Mouse (Mus musculus): ENCODE data around the gene Tmprss7. TPM values are rescaled to one million over a fixed set of nuclear protein-coding genes. Genes with fewer than 3 reads are reported as not detected.

The Tmprss7 gene
- total and polyA plus RNA-seq, 3 experiments: not detected

- TF ChIP-seq MEF2A (IDR thresholded peaks at IDR 0.05; ENCODE audit: borderline replicate concordance, low read depth, low read length) (peak; percentile 82), TCF12 (IDR thresholded peaks at IDR 0.05; ENCODE audit: low read depth, low read length) (peak; percentile 98), JUN (IDR thresholded peaks at IDR 0.05; ENCODE audit: insufficient read depth, low read depth, low read length) (no peak), CHD1 (IDR thresholded peaks at IDR 0.05; ENCODE audit: low read depth, low read length) (no peak; the same call in 1 of the 2 replicates), USF2 (conservative IDR thresholded peaks at IDR 0.05; ENCODE audit: low read depth, low read length) (peak; percentile 83), NRF1 (IDR thresholded peaks at IDR 0.05; ENCODE audit: low read depth, low read length) (peak; percentile 93), EP300 (IDR thresholded peaks at IDR 0.05; ENCODE audit: low read length) (no peak), SMC3 (IDR thresholded peaks at IDR 0.05; ENCODE audit: low read depth, low read length) (no peak), MAFK (IDR thresholded peaks at IDR 0.05; ENCODE audit: insufficient replicate concordance, low read length) (peak; percentile 21; the same call in 1 of the 2 replicates), MAX (IDR thresholded peaks at IDR 0.05; ENCODE audit: low read length) (peak; percentile 85), POLR2AphosphoS2 (IDR thresholded peaks at IDR 0.05; ENCODE audit: low read depth, low read length) (peak; percentile 80; the same call in 1 of the 2 replicates), RAD21 (IDR thresholded peaks at IDR 0.05; ENCODE audit: low read depth, low read length) (no peak), ELF1 (IDR thresholded peaks at IDR 0.05; ENCODE audit: low read depth, low read length) (peak; percentile 71)
These were observed 49.4 kb upstream of the Tmprss7 start, which contains the start of gene Abhd10 (continued) for GRCm38 (mm10) chr16:45742615-45743476.

- dilution Hi-C loops (cut with MboI; ENCODE audit: extremely low pct_ligation_motif_present, extremely low pct_unique_long_range_greater_than_20kb, low sequenced_read_pairs): no loop called here
- no peak for TF ChIP-seq SIN3A (IDR thresholded peaks at IDR 0.05; ENCODE audit: low read length)
- TF ChIP-seq CTCF (conservative IDR thresholded peaks at IDR 0.05 in 1 of 2, IDR thresholded peaks at IDR 0.05 in 1 of 2; ENCODE audit: low read depth in 2 of 2, low read length in 2 of 2): no peak
- TF ChIP-seq MAX (IDR thresholded peaks at IDR 0.05; ENCODE audit: low read length): no peak
- TF ChIP-seq EP300 (IDR thresholded peaks at IDR 0.05; ENCODE audit: low read length): no peak
- no peak for TF ChIP-seq MXI1 (IDR thresholded peaks at IDR 0.05; ENCODE audit: low read depth, low read length)
- no peak for TF ChIP-seq RCOR1 (conservative IDR thresholded peaks at IDR 0.05; ENCODE audit: low read depth, low read length)
- TF ChIP-seq ZNF384 (IDR thresholded peaks at IDR 0.05; ENCODE audit: low read depth, low read length): no peak
- TF ChIP-seq USF2 (conservative IDR thresholded peaks at IDR 0.05; ENCODE audit: low read depth, low read length): no peak
- no peak for TF ChIP-seq ZKSCAN1 (IDR thresholded peaks at IDR 0.05; ENCODE audit: borderline replicate concordance, low read depth, low read length)
- TF ChIP-seq POLR2A (IDR thresholded peaks at IDR 0.05; ENCODE audit: low read depth, low read length): no peak
- TF ChIP-seq PAX5 (IDR thresholded peaks at IDR 0.05; ENCODE audit: low read length): no peak
- Histone ChIP-seq H3K27ac (ENCODE audit: insufficient read depth, low read depth) (no peak overlapping the region), H3K27me3 (replicated peaks) (no peaks in the 10 kb centered on the region), H3K9me3 (replicated peaks; ENCODE audit: low read length) (no peaks in the 10 kb centered on the region), H3K4me1 (ENCODE audit: control insufficient read depth in 1 of 2, insufficient read depth in 2 of 2) (peaks cover 9 to 39% of the 10 kb centered on the region in 2 experiments; a peak in 3 of 4 replicates), H3K4me2 (ENCODE audit: insufficient read depth, low read depth, poor library complexity, severe bottlenecking) (no peak overlapping the region), H3K9ac (ENCODE audit: insufficient read depth, low read depth) (no peak overlapping the region), H3K4me3 (replicated peaks in 1 of 3; ENCODE audit: low read depth in 2 of 3, low read length in 2 of 3, poor library complexity in 1 of 3) (no peak overlapping the region), H3K36me3 (replicated peaks in 1 of 2; ENCODE audit: control insufficient read depth in 1 of 2, insufficient read depth in 1 of 2, low read length in 1 of 2) (peaks cover 38 to 65% of the 10 kb centered on the region in 2 experiments), H3K79me2 (replicated peaks; ENCODE audit: control insufficient read depth, extremely low read depth, insufficient read depth, poor library complexity, severe bottlenecking) (peaks cover 23% of the 10 kb centered on the region)
- DNase-seq (ENCODE audit: extremely low read depth): no peak
- in situ Hi-C loops (cut with MboI; ENCODE audit: low pct_ligation_motif_present, low pct_unique_long_range_greater_than_20kb, low sequenced_read_pairs): no loop called here
These were observed 44.4 kb upstream of the Tmprss7 start for GRCm38 (mm10) chr16:45737880-45738279.

All from CH12.LX (cell line).